Mouse (Mus musculus): ENCODE results near the gene Jdp2.

- TF ChIP-seq CTCF (conservative IDR thresholded peaks at IDR 0.05; ENCODE audit: low read length) (no peak), POU5F1 (IDR thresholded peaks at IDR 0.05; ENCODE audit: borderline replicate concordance, low read length) (no peak), NANOG (IDR thresholded peaks at IDR 0.05; ENCODE audit: borderline replicate concordance, low read length) (no peak)
These were observed 19.6 kb downstream of the Jdp2 start for GRCm38 (mm10) chr12:85618430-85618829.
